Mouse (Mus musculus): ENCODE data around the gene Zfp941. TPM values are rescaled to one million over a fixed set of nuclear protein-coding genes. Genes with fewer than 3 reads are reported as not detected.

Zfp941 gene
- total RNA-seq (2023) = under 1 TPM; 0.11 to 0.13 TPM

DNA sequence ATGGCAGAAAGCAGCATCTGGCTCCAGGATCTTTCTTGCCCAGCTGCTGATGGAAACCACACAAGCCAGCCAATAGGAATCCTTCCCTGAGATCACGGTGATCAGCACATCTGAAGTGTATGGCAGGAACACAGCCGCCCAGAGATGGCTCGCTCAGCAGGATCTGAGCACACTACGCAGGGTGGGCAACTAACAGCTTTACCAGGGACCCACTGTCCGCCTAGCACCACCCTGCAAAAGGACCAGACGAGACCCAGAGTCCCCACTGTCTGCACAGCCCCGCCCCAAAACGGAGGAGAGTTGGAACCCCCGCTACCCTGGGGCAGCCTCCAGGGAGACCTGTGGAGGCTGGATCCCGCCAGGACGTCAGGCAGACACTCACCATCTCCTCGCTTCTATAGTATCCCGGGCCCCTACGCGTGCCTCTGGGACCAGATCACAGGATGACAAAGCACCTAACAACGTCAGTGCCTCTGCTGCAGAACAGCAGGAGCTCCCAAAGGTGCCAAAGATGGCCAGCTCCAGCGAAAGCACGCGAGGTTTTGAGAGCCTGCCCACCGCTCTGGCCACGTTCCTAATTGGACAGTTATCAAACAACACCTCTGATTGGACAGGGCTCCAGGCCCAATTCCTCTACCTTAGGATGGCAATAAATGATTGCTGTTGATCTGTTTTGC lies at the start of gene Zfp941:
Gene Zfp941, minus strand, starts transcription at position 526 of the 677 bp plus-strand sequence.

DNA sequence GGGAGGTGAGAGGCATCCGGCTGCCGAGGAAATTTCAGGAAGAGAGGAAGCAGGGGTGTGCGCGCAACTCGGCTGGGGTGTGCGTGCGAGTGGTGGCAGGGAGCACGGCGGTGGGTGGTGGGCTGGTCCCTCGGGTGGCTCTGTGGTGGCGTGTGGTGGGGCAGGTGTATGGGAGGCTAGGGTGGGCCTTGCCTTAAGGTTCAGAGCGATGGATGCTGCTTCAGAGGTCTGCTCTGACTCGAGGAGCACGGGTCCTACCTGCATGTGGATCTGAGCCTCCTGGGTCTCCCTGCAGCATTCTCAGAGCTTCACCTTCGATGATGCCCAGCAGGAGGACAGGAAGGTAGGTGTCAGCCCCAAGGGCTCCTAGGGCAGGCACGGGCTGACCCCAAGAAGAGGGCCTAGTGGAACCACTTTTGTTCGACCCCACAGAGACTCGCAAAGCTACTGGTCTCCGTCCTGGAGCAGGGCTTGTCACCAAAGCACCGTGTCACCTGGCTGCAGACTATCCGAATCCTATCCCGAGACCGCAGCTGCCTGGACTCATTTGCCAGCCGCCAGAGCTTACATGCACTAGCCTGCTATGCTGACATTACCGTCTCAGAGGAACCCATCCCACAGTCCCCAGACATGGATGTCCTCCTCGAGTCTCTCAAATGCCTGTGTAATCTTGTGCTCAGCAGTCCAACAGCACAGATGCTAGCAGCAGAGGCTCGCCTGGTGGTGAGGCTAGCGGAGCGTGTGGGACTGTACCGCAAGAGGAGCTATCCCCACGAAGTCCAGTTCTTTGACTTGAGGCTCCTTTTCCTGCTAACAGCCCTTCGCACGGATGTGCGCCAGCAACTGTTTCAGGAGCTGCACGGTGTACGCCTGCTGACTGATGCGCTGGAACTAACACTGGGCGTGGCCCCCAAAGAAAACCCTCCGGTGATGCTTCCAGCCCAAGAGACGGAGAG lies 35.9 kb upstream of the Zfp941 start, which contains the start of gene Bet1l:
Gene Bet1l, minus strand, starts transcription at position 28 of the 956 bp plus-strand sequence.

DNA sequence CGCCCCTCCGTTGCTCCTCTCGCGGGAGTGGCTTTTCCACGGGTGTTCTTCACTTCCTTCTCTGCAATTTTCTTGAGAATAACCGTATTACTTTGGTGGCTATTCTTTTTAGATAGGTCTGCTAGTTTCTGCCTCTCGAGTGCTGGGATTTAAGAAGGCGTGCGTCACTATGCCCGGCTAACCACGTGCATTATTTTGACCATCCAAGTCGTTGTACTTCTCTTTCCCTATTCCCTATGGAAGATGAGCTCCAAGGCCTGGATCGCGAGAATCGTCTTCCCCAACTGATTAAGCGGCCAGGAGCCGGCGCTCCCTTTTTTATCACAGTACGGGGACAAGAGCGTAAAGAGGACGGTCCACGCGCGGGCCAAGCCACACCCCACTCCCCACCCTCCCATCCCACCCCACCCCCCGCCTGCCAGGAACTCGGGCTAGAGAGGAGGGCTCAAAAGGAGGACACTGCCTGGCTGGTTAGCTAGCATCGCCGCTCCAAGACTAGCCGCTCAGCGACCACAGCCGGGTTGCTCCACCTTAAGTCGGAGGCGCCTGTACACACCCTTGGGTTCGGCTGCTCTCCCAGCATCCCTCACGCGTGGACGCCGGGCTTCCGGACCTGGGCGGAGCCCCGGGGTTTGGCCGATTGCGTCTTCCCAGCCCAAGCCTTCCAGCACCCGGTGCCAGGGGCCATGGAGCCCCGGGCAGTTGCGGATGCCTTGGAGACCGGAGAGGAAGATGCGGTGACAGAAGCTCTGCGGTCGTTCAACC lies 35.0 kb upstream of the Zfp941 start, which contains the start of gene Ric8a:
Gene Ric8a, plus strand, starts transcription at position 173 of the 765 bp plus-strand sequence.

DNA sequence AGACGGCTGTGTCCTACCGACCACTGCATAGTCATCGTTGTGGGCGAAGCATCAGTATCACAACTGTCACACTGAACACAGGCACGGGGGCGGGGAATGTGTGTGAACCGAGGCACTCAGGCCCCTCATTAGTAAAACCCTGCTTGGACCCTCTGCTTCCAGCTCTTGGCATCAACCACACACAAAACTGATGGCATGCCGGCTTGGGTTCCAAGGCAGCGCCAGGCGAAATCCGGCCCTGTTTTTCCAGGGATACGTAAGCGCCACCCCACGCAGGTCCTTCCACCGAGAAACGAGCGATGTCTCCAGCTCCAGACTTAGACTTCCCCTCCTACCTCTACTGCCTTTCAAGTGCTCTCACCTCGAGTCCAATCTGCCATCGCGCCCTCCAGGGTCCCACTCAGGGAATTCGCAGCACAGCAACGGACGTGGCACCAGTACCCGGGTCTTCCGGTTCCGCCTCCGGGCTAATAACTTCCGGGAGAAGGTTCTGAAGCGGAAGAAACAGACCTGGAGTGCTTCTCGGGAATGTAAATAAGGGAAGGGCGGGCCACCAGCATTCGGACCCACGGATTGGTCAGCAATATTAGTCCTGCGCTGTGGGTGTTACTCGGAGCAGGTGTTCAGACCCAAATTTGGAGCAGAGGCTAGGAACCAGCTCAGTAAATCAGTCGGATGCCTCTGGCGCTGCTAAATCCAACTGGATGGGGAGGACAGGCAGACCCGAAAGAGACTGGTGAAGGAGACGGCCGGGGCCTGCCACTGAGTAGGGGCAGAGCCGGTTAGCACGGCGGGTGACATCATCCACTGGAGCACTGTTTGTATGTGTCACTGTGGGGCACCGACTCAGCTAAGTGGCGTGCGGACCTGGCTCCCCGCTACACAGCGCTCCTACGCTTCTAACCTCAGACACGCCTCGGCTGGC lies 34.1 kb upstream of the Zfp941 start, which contains the start of gene Gm45785:
Gene Gm45785, minus strand, starts transcription at position 472 of the 925 bp plus-strand sequence.

DNA sequence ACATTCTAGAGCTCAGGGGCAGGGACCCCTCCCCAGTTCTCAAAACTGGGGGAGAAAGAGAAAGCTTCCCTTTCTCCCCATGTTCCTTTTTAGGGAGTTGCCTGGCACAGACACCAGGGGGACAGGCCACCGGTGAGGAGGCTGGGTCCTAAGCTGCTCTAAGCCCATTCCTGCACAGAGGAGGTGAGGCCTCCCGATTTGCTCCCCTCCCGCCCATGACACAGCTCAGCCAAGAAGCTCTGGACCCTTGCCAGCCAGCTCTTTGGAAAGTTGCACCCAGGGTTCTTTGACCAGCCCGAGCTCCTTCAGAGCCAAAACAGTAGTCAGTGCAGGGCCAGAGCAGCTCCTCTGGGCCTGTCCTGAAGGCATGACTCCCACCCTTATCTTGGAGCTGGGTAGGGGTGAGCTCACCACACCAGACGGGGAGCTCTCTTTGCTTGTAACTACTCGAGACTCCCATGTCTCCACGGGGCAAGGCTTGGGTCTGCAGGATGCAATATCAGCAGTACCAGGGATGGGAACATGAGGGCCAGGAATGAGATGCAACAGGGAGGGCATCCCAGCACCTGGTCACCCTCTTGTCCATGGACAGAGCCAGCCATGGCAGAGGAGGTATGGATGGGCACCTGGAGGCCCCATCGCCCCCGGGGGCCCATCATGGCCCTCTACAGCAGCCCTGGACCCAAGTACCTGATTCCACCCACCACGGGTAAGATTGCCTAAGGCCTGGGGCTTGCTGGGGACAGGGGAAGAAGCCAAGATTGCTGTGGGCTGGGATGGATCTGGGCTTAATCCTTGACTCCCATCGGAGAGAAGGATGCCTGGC lies 26.0 kb upstream of the Zfp941 start, which contains the start of gene Odf3:
Gene Odf3, plus strand, starts transcription at position 51 of the 826 bp plus-strand sequence.

DNA sequence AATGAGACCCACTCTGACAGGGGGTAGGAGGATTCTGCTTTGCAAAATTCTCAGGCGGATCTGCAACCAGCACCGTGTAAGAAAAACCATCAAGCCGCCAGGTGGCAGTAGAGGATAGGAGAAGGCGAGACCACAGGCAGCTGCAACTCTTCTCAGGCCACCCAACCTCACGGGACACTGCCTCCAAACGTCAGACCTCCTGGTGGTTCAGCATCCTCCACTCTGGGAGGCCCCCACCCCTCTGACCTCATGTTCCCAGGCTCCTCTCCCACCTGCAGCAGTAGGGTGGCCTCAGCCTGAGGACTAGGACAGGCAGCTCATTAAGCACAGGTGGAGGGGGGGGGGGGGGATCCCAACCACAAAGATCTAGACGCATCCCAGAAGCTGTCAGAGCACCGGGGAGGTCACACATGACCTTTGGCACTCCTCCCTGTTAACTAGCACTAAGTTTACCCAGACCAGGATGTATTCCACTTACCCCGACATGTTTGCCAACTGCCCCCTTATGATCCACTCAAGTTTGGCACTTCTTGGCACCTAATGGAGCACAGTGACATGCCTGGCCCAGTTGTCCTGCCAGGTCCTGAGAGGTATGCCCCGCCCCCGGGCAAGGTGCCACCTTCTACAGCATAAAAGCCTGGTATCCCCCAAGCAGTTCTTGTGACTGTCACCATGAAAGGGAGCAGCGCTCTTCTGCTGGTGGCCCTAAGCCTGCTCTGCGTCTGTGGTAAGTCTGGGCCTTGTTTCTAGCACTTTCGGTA lies 23.1 kb upstream of the Zfp941 start, which contains the start of gene Scgb1c1:
Gene Scgb1c1, plus strand, starts transcription at position 643 of the 761 bp plus-strand sequence.

DNA sequence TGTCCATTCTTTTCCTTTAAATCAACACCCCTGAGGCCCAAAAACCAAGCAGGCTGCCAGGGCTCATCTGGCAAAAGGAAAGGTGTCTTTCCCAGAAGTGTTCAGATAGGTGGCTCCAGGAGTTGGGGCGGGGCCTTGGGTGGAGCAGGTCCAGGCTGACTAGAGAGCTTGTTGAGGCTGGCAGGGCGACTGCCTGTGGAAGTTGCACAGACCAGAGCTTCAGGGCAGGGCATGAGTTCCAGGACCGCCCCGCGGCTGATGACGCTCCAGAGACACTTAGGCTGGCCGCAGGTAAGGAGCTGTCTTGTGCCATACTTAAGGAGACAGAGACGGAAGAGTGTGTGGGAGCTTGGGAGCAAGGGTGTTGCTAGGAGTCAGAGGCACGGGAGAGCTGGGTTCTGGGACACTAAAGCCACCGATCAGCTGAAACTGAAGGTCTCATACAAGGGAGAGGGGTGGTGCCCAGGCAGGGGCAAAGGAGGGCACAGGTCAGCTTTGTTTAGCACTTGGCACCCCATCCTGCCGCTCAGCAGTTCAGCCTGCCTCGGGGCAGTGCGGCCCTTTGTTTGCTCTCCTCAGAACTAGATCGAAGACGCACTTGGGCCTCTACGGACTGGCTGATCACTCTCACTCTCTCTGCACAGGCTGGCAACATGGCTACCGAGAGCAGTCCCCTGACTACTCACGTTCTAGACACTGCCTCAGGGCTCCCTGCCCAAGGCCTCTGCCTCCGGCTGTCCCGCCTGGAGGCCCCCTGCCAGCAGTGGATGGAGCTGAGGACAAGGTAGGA lies 13.2 kb upstream of the Zfp941 start, which contains the start of gene Urah:
Gene Urah, plus strand, starts transcription at position 51 of the 790 bp plus-strand sequence.

DNA sequence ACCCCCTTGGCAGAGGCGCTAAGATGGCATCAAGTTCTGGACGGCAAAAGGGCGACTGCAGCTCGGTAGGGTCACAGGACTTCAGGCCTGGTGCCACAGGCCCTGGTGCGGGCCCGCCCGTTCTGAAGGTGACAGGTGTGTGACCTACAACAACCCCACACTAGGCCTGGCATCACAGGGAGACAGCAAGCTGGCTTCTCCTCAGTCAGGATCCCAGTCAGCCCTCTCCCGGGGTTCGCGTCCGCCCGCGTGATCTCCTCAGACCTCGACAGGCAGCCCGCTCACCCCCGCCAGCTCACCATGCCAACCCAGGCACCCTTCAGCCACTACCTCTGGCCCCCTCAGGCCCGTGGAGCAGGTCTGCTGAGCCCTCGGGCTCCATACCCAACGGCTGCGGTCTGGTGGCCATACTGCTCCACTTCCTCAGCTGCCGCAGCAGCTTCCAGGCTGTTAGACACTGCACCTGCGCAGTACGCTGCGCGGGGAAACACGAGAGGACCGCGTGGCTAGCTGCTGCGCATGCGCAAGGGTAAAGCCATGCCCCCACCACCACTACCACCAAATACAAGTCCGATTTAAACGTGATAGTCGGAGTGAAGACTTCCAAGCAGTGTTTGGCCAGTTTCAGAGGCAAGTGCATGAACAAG lies 34.4 kb downstream of the Zfp941 start, which contains the start of gene Syce1:
Gene Syce1, minus strand, starts transcription at position 447 of the 647 bp plus-strand sequence.

DNA sequence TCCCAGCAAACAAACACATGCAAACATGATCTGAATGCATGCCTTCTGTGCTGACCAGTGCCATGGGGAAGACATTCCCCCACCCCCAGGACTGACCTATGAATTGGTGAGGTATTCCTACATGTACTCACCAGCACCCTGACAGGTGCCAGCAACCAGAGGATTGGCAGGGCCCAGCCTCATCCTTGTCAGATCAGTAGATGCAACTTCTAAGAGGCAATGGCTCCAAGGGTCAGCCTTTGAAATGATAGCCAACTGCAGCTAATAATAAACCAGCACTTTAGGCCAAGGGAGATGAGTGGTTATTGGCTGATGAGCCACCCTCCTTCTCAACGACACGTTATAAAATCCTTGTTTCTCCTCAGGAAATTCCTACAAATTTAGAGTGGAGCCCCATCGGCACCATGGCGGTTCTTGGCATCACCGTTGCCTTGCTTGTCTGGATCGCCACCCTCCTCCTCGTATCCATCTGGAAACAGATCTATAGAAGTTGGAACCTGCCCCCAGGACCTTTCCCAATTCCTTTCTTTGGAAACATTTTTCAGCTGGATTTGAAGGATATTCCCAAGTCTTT lies 58.4 kb downstream of the Zfp941 start, which contains the start of gene Cyp2e1:
Gene Cyp2e1, plus strand, starts transcription at position 293 of the 574 bp plus-strand sequence.

Other genes starting within 250 kb of the Zfp941 start
- not detected for gene Olfr46, start 220.9 kb downstream of the Zfp941 start, total RNA-seq (2023)
- gene Olfr61, start 193.2 kb downstream of the Zfp941 start, total RNA-seq (2023) = not detected
- not detected for gene Olfr53, start 175.7 kb downstream of the Zfp941 start, total RNA-seq (2023)
- gene Olfr539, start 162.2 kb downstream of the Zfp941 start, total RNA-seq (2023) = not detected
- gene Olfr45, start 140.2 kb downstream of the Zfp941 start, total RNA-seq (2023) = not detected
- not detected for gene Olfr541, start 124.9 kb downstream of the Zfp941 start, total RNA-seq (2023)
- not detected for gene Cyp2e1, start 58.4 kb downstream of the Zfp941 start, total RNA-seq (2023)
- not detected for gene Syce1, start 34.3 kb downstream of the Zfp941 start, total RNA-seq (2023)
- not detected for gene Urah, start 12.8 kb upstream of the Zfp941 start, total RNA-seq (2023)
- gene Scgb1c1, start 23.4 kb upstream of the Zfp941 start, total RNA-seq (2023) = not detected
- gene Odf3, start 25.6 kb upstream of the Zfp941 start, total RNA-seq (2023) = not detected
- not detected for gene Gm45785, start 34.2 kb upstream of the Zfp941 start, total RNA-seq (2023)
- gene Ric8a, start 34.8 kb upstream of the Zfp941 start, total RNA-seq (2023) = 100 to 1,000 TPM; 105 to 107 TPM
- 10 to 100 TPM; 21.7 to 23.7 TPM for gene Bet1l, start 35.4 kb upstream of the Zfp941 start, total RNA-seq (2023)
- 100 to 1,000 TPM; 100 to 112 TPM for gene Psmd13, start 59.8 kb upstream of the Zfp941 start, total RNA-seq (2023)
- 10 to 100 TPM in 1 of 2 experiments, 1 to 10 TPM in 1; 9.6 to 13.1 TPM for gene Sirt3, start 60.1 kb upstream of the Zfp941 start, total RNA-seq (2023)
- gene Cox8b, start 78.3 kb upstream of the Zfp941 start, total RNA-seq (2023) = not detected
- under 1 TPM; 0.09 to 0.16 TPM for gene Nlrp6, start 98.7 kb upstream of the Zfp941 start, total RNA-seq (2023)
- gene Pgghg, start 119.2 kb upstream of the Zfp941 start, total RNA-seq (2023) = 10 to 100 TPM; 21.4 to 25.2 TPM
- 1 to 10 TPM; 1.5 to 3.2 TPM for gene Ifitm5, start 128.1 kb upstream of the Zfp941 start, total RNA-seq (2023)
- gene Gm45717, start 133.8 kb upstream of the Zfp941 start, total RNA-seq (2023) = not detected
- gene Ifitm2, start 133.8 kb upstream of the Zfp941 start, total RNA-seq (2023) = 100 to 1,000 TPM; 431 to 529 TPM
- 100 to 1,000 TPM; 290 to 313 TPM for gene Ifitm1, start 145.0 kb upstream of the Zfp941 start, total RNA-seq (2023)
- gene Ifitm3, start 188.6 kb upstream of the Zfp941 start, total RNA-seq (2023) = 100 to 1,000 TPM; 439 to 533 TPM
- 100 to 1,000 TPM; 869 to 973 TPM for gene Ifitm6, start 195.7 kb upstream of the Zfp941 start, total RNA-seq (2023)
- not detected for gene Gm17387, start 207.0 kb upstream of the Zfp941 start, total RNA-seq (2023)
- 1 to 10 TPM in 1 of 2 experiments, under 1 TPM in 1; 0.67 to 1.2 TPM for gene B4galnt4, start 238.9 kb upstream of the Zfp941 start, total RNA-seq (2023)

Data from neutrophil, adult 59 days (primary cell).